Mouse (Mus musculus): ENCODE measurements at regions not wholly inside any gene's neighbourhood (a gene's known extent, or its start where the extent isn't known, plus 50 kb on each side); places are given as distances from the start of the nearest gene placed in this dataset.

DNA sequence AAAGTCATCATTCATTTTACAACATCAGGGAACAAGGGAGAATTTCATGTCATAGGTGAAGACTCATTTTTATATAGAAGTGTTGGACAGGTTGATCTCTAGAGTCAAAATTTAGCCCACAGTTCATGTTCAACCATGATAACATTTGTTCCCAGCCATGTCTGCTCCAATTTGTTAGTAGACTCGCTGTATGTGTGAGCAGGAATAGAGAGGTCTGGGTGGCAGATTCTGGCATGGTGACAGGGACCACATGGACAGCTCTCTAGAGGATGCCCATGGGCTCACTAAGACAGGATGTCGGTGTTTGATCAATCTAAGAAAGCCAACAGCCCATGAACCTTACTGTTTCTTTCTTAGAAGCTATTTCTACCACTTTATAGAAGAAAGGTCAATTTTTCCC lies 159.7 kb upstream of the Tmtc1 start:
- no peak for TF ChIP-seq MAFK (IDR thresholded peaks at IDR 0.05; ENCODE audit: insufficient read depth, low read depth, low read length)
- no peak for TF ChIP-seq ZNF384 (IDR thresholded peaks at IDR 0.05; ENCODE audit: low read depth, low read length)

Measured in ES-E14 (cell line).